Mouse (Mus musculus) forebrain, postnatal 0 days (tissue): Measurements from ENCODE around the gene Adgrb2. TPM values are rescaled to one million over a fixed set of nuclear protein-coding genes. Genes with fewer than 3 reads are reported as not detected.

Experiments used
- ATAC-seq: fragments of 200-750 bp; cut with Nextera tagmentation; 2 replicates; pipeline ENCODE4 v1.8.0; 2017; ENCODE audit warnings: mild to moderate bottlenecking, moderate library complexity
- DNase-seq: peaks from one replicate; pipeline ENCODE4 v3.0.0-alpha.2; 2015
- H3K27ac ChIP-seq: fragments of 300-500 bp; sonication (generic); 2 replicates; pipeline ENCODE4 v1.5.1; 2014; ENCODE audit warnings: low read depth, mild to moderate bottlenecking, antibody characterized with exemption, low read length, moderate library complexity, mixed read lengths
- H3K27me3 ChIP-seq: fragments of 300-500 bp; sonication (generic); 2 replicates; pipeline ENCODE4 v1.6.1; 2014; ENCODE audit warnings: mild to moderate bottlenecking, low read length, mixed read lengths; ENCODE audit not compliant: insufficient read depth
- H3K36me3 ChIP-seq: fragments of 300-500 bp; sonication (generic); 2 replicates; pipeline ENCODE4 v1.6.1; 2014; ENCODE audit warnings: mild to moderate bottlenecking, moderate library complexity; ENCODE audit not compliant: insufficient read depth
- H3K4me1 ChIP-seq: fragments of 300-500 bp; sonication (generic); 2 replicates; pipeline ENCODE4 v1.6.1; 2014; ENCODE audit warnings: antibody characterized with exemption; ENCODE audit not compliant: insufficient read depth
- H3K4me2 ChIP-seq: fragments of 300-500 bp; sonication (generic); 2 replicates; pipeline ENCODE4 v1.6.1; 2014; ENCODE audit warnings: low read depth, mild to moderate bottlenecking, moderate library complexity
- H3K4me3 ChIP-seq: fragments of 300-500 bp; sonication (generic); 2 replicates; pipeline ENCODE4 v1.5.1; 2014; ENCODE audit warnings: low read depth, low read length, mixed read lengths
- H3K9ac ChIP-seq: fragments of 300-500 bp; sonication (generic); 2 replicates; pipeline ENCODE4 v1.6.1; 2014; ENCODE audit warnings: mild to moderate bottlenecking
- H3K9me3 ChIP-seq: fragments of 300-500 bp; sonication (generic); 2 replicates; pipeline ENCODE4 v1.6.1; 2016; ENCODE audit warnings: low read length
- CTCF ChIP-seq: sonication (generic); IDR thresholded peaks from 2 replicates; pipeline ENCODE4 v1.5.1; 2016; ENCODE audit warnings: antibody characterized with exemption, control low read depth, low read depth
- WGBS: fragments of 180-500 bp; shearing (Covaris S2); extraction: QIAGEN DNeasy Blood & Tissue Kit; methylation state at CpG from one replicate; pipeline ENCODE4 v1.1.7; 2014; 5-methylcytosine and 5-hydroxymethylcytosine counted together
- polyA plus RNA-seq: library from polyadenylated mRNA; unstranded; fragments of >200 nt; fragmentation: Nextera tagmentation; extraction: Ambion mirVana; gene quantifications from 2 replicates; pipeline ENCODE4 v1.2.1, GENCODE M21; 2015
- total RNA-seq: library from RNA; depleted of rRNA; stranded (reverse); fragments of >200 nt; gene quantifications from 2 replicates; pipeline ENCODE4 v1.2.3, GENCODE M21; 2014

Adgrb2 gene
- total and polyA plus RNA-seq, 2 experiments from 2014 or later, result 18.3 to 216 TPM

GRCm38 (mm10) chr4:130044211-130044610, 59.5 kb downstream of the Adgrb2 start:
- DNase-seq (peak; percentile 66), ATAC-seq (peak; percentile 16; the same call in 1 of the 2 replicates)
- TF ChIP-seq CTCF, result no peak
- Histone ChIP-seq H3K9me3 (no peaks in the 10 kb centered on the region), H3K36me3 (no peaks in the 10 kb centered on the region), H3K4me1 (peaks cover 13% of the 10 kb centered on the region), H3K4me2 (no peak overlapping the region), H3K27me3 (no peaks in the 10 kb centered on the region), H3K9ac (no peak overlapping the region), H3K4me3 (no peak overlapping the region), H3K27ac (no peak overlapping the region)
- 30% methylated on average over 9 of the region's 9 CpGs for WGBS

- no peak overlapping the region for H3K4me3 ChIP-seq
- ATAC-seq (no peak), DNase-seq (no peak)
- H3K9me3 ChIP-seq, result no peaks in the 10 kb centered on the region
- no peaks in the 10 kb centered on the region for H3K36me3 ChIP-seq
- WGBS, result 38% methylated on average over 14 of the region's 14 CpGs
- no peak overlapping the region for H3K27ac ChIP-seq
- H3K9ac ChIP-seq, result no peak overlapping the region
- H3K4me1 ChIP-seq, result peaks cover 11% of the 10 kb centered on the region
- H3K27me3 ChIP-seq, result no peaks in the 10 kb centered on the region
- TF ChIP-seq CTCF, result no peak
- H3K4me2 ChIP-seq, result no peak overlapping the region
Observed at GRCm38 (mm10) chr4:130045609-130046008, 60.9 kb downstream of the Adgrb2 start.

DNA sequence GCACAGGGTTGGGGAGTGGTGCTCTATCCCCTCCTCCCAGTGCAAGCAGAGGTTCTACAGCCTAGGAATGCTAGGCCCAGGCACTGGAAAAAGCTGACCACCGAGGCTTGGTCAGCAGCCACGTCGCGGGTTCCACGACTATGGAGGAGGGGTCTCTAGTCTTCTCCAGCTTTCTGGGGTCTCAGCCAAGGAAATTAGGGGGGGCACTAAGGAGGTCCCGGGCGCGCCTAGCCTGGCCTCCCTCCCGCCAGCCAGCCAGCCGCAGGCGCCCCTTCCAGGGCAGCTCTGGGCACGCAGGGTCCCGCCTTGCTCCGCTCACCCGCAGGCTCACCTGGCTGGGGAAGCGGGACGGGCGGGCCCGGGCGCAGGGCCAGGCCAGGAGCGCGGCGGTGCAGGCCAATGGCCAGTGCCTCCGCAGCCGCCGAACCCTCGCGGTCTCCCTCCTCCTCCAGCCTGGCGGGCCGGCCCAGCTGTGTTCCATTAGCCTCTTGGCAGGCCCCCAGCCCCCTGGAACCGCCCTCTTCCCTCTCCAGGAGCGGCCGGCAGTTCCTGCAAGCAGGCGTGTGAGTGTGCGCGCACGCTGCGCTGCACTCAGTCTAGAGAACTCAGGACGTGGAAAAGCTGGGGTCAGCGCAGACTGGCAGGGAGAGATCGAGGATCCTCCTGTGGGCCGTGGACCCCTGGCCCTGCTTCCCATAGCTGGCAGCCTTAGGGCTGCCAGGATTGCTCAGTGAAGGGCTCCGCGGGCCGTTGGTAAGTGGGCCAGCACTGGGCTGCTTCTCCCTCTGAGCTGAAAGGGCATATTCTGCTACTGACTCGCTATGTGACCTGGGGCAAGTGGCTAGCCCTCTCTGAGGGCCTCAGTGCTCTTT, 62.9 kb downstream of the Adgrb2 start, which contains the start of gene Col16a1:
TSS of gene Col16a1 (plus strand) at position 510 of the 872 bp plus-strand sequence.
- H3K4me1 ChIP-seq, result peaks cover 11% of the 10 kb centered on the region
- peak within 1 kb of the TSS; percentile 64 for H3K9ac ChIP-seq
- H3K4me2 ChIP-seq, result peak within 1 kb of the TSS; percentile 90
- ATAC-seq (peak; percentile 85), DNase-seq (peak; percentile 76)
- WGBS, result 4% methylated on average over 41 of the region's 46 CpGs
- no peaks in the 10 kb centered on the region for H3K36me3 ChIP-seq
- peak within 1 kb of the TSS; percentile 44 for H3K4me3 ChIP-seq
- no peaks in the 10 kb centered on the region for H3K27me3 ChIP-seq
- peak within 1 kb of the TSS; percentile 66 for H3K27ac ChIP-seq
- H3K9me3 ChIP-seq, result no peaks in the 10 kb centered on the region
- TF ChIP-seq CTCF, result no peak

GRCm38 (mm10) chr4:130048203-130048479, 63.5 kb downstream of the Adgrb2 start:
- TF ChIP-seq CTCF, result no peak
- H3K27me3 ChIP-seq, result no peaks in the 10 kb centered on the region
- peaks cover 11% of the 10 kb centered on the region for H3K4me1 ChIP-seq
- WGBS, result 39% methylated on average over 4 of the region's 4 CpGs
- peak; percentile 51 for ATAC-seq
- no peak for DNase-seq
- H3K9ac ChIP-seq, result peak overlapping the region; percentile 64
- H3K27ac ChIP-seq, result peak overlapping the region; percentile 66; the same call in 1 of the 2 replicates
- no peaks in the 10 kb centered on the region for H3K36me3 ChIP-seq
- H3K9me3 ChIP-seq, result no peaks in the 10 kb centered on the region
- H3K4me3 ChIP-seq, result peak overlapping the region; percentile 44
- peak overlapping the region; percentile 90 for H3K4me2 ChIP-seq

GRCm38 (mm10) chr4:130050056-130050824, 65.6 kb downstream of the Adgrb2 start:
- no peak overlapping the region for H3K4me3 ChIP-seq
- WGBS, result 82% methylated on average over 8 of the region's 8 CpGs
- H3K27me3 ChIP-seq, result no peaks in the 10 kb centered on the region
- DNase-seq, result no peak
- peaks cover 11% of the 10 kb centered on the region for H3K4me1 ChIP-seq
- H3K36me3 ChIP-seq, result no peaks in the 10 kb centered on the region
- no peak overlapping the region for H3K4me2 ChIP-seq
- no peak overlapping the region for H3K27ac ChIP-seq
- TF ChIP-seq CTCF, result no peak
- no peak overlapping the region for H3K9ac ChIP-seq
- ATAC-seq, result no peak
- no peaks in the 10 kb centered on the region for H3K9me3 ChIP-seq

GRCm38 (mm10) chr4:130052283-130052682, 67.6 kb downstream of the Adgrb2 start:
- no peak for ATAC-seq
- no peaks in the 10 kb centered on the region for H3K9me3 ChIP-seq
- H3K9ac ChIP-seq, result no peak overlapping the region
- H3K27me3 ChIP-seq, result no peaks in the 10 kb centered on the region
- H3K4me2 ChIP-seq, result no peak overlapping the region
- no peaks in the 10 kb centered on the region for H3K36me3 ChIP-seq
- DNase-seq, result no peak
- TF ChIP-seq CTCF, result peak; percentile 23; the same call in 1 of the 2 replicates
- no peak overlapping the region for H3K27ac ChIP-seq
- H3K4me3 ChIP-seq, result no peak overlapping the region
- H3K4me1 ChIP-seq, result peaks cover 16% of the 10 kb centered on the region
- WGBS, result 94% methylated on average over 3 of the region's 3 CpGs

- 68% methylated on average over 9 of the region's 9 CpGs for WGBS
- Histone ChIP-seq H3K4me1 (peaks cover 9% of the 10 kb centered on the region), H3K9me3 (no peaks in the 10 kb centered on the region), H3K36me3 (no peaks in the 10 kb centered on the region), H3K27ac (no peak overlapping the region), H3K4me2 (no peak overlapping the region), H3K9ac (no peak overlapping the region), H3K4me3 (no peak overlapping the region), H3K27me3 (no peaks in the 10 kb centered on the region)
- no peak for TF ChIP-seq CTCF
- DNase-seq (no peak), ATAC-seq (no peak)
Observed at GRCm38 (mm10) chr4:130053111-130053510, 68.4 kb downstream of the Adgrb2 start.
